Mouse (Mus musculus) heart, postnatal 36 days (tissue): ENCODE results near the gene Trim80. TPM values are rescaled to one million over a fixed set of nuclear protein-coding genes. Genes with fewer than 3 reads are reported as not detected.
A peak's percentile ranks its signal among the peaks of the same experiment; 100 is the strongest.
"Not testable (repeated sequence)": the region's sequence is repeated elsewhere in the genome, so short reads cannot be mapped to it uniquely, and the experiment has no call there.

Experiments
- DNase-seq, 2 experiments: peaks; one replicate each; pipeline ENCODE4 v3.0.0; 2021 to 2022
- intact Hi-C: fragments of 180-260 bp; cut with DNase I; formaldehyde crosslinking; loops from one replicate; pipeline ENCODE4 v1.15.1; 2025
- total RNA-seq, 2 experiments: library from RNA; stranded (reverse); gene quantifications; 2 replicates each; pipeline ENCODE4 v1.2.3; 2021

The Trim80 gene
- total RNA-seq, 2 experiments from 2014 or later, result not detected

DNA sequence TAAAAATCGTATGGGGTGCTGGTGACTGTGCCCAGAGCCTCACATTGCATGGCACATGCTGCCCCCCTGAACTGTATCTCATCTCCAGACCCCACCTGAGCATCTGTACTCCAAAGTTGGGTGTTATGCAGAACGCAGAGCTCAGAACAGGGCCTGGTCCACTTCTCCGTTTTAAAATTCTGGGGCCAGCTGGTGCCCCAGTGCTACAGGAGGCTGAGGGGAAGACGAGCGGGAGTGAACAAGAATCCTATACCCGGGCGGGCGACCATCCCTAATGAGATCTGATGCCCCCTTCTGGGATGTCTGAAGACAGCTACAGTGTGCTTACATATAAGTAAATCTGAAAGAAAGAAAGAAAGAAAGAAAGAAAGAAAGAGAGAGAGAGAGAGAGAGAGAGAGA, 20.6 kb downstream of the Trim80 start:
- intact Hi-C loops, result loop anchor here (10.0 kb wide), 1 partner anchor 256 kb away; no protein-coding TSS in a partner anchor

DNA sequence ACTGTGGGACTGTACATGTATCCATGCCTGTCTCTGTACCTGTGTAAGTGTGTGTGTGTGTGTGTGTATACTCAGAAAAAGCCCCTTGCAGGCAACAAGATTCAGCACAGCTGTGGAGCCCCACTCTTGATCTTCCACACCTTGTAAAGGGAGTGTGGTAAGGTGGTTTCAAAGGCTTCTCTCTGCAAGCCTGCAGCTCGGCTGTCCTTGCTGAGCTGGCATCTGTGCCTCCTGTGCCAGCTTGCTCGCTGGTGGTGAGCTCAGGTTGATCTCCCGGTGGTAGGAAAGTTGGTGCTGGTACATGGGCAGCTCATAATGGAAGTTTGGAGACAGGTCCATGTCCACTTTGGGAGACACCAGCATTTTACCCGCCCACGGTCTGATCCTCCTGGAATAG, 21.5 kb downstream of the Trim80 start:
- intact Hi-C loops, result loop anchor here (10.0 kb wide), 1 partner anchor 257 kb away; no protein-coding TSS in a partner anchor
- no peak for DNase-seq

More for the DNA sequence above, 20.6 kb downstream of the Trim80 start:
- no peak for DNase-seq

DNA sequence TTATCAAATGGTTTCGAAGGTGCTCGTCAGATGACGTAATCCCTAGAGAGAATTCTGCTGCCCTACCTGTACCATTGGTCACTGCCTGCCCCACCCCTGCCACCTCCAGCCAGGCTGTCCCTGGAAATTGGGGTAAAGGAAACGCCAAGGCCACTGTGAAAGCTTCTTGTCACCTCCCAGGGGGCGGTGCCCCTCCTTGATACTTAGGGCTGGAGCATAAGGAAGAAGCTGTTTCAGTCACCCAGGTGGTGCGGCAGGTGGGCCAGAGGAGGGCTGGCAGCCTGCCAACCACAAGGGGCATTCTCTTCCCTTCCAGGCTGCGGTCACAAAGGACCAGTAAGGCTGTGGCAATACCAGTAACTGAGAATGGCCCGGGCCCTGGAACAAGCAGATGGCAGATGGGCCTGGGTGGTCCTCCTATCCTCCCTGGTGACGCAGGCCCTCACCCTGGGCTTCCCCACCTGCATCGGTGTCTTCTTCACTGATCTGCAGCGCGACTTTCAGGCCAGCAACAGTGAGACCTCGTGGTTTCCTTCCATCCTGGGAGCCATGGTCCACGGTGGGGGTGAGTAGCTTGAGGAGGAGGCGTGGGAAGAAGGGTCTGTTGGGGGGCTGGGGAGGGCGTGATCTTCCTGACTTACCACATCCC, 22.0 kb downstream of the Trim80 start, which contains the start of gene Slc16a5:
Gene Slc16a5 (plus strand): TSS at position 232 of the 649 bp plus-strand sequence.
- intact Hi-C loops, result loop anchor here (10.0 kb wide), 1 partner anchor 258 kb away; no protein-coding TSS in a partner anchor
- no peak for DNase-seq

DNA sequence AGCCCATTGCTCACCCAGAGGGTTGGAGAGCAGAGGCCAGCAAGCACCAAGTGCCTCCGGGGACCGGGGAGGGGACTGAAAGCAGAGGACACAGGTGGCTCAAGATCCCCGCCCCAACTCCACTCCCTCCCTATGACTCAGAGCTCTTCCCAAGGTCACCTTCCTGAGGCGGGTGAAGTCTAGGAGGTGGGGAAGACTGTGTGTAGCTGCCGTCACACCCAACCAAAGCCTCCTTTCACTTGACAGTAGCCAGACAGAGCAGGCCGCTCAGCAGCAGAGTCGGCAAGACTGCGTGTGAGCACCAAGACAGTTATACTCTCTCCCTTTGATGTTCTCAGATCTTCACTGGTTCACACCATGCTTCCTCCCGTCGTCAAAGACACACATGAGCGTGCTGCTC, 23.1 kb downstream of the Trim80 start:
- DNase-seq, result no peak
- intact Hi-C loops, result loop anchor here (10.0 kb wide), 1 partner anchor 259 kb away; no protein-coding TSS in a partner anchor

DNA sequence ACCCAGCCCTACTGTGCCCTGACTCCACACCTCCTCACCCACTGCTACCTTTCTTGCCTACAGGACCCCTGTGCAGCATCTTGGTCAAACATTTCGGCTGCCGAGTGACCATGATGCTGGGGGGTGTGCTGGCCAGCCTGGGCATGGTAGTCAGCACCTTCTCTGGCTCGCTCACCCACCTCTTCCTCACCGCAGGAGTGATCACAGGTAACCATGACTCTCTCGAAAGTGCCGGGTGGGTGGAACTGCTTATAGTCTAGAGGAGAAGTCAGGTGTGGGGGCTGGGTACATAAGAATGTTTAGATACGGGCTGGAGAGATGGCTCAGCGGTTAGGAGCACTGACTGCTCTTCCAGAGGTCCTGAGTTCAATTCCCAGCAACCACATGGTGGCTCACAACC, 24.5 kb downstream of the Trim80 start:
- intact Hi-C loops, result loop anchor here (10.0 kb wide), 1 partner anchor 260 kb away; no protein-coding TSS in a partner anchor
- DNase-seq, result no peak

DNA sequence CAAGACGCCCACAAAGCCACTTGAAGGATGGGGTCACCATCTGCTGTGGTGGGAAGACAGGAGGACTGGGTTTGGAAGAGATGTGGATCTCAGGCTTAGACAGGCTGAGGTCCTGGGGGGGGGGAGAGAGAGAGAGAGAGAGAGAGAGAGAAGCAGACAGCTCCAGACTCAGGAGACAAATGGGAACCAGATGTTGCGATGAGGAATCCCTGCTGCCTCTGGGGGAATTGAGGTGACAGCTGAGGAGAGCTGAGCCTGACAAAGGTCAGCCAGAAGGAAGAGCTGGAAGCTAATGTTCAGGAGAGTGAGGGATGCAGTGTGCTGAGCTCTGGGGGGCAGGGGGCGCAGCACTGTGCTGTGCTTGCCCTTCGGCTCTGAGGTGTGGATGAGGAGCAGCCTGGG, 26.9 kb downstream of the Trim80 start:
- intact Hi-C loops, result loop anchor here (10.0 kb wide), 1 partner anchor 262 kb away; no protein-coding TSS in a partner anchor
- DNase-seq, result no peak

DNA sequence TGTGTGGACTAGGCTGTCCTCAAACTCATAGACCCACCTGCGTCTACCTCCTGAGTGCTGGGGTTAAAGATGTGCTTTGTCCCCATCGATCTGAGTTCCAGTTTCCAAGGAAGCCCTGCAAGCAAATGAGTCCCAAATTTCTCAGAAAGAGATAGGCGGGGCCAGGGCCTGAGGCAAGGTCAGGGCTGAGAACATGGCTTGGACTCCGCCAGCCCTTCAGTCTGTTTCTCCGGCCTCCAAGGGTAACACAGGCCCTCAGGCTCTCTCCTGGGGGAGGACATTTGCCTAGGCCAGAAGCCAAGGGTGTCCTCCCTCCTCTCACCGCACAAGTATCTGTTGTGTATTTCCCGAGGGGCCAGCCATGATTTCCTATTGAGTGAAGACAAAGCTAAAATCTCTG, 31.8 kb downstream of the Trim80 start:
- intact Hi-C loops, result no loop called here
- no peak for DNase-seq

DNA sequence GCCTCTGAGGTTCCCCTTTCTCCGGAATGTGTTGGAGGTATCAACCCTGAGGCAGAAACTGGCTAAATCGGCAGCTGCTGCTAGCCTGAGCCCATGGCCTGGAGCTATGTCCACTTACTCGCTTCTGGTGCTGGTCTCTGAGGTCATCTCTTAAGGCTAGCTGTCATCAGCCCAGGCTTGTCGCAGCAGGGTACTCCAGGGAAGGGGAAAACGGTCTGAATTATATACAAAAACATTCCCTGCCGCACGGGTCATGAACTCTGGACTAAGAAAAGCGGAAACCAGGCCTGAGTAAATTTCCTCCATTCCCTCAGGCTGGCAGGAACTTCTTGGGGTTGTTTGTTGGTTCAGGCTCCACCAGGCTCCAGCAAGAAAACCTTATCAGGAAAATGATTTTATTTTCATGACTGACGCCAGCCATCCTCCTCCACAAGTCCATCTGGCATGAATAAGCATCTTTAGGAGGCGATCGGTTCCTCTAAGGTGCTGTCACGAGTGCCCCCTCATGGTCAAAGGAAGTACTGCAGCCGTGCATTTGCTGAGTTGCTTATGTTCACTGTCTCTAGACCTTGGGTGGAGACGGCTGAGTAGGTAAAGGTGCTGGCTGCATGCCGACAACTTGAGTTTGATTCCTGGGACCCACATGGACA, 33.4 kb downstream of the Trim80 start:
- DNase-seq, result peak; percentile 94 to 99
- intact Hi-C loops, result loop anchor here (1.0 kb wide), 2 partner anchors 45 to 115 kb away; no protein-coding TSS in a partner anchor

DNA sequence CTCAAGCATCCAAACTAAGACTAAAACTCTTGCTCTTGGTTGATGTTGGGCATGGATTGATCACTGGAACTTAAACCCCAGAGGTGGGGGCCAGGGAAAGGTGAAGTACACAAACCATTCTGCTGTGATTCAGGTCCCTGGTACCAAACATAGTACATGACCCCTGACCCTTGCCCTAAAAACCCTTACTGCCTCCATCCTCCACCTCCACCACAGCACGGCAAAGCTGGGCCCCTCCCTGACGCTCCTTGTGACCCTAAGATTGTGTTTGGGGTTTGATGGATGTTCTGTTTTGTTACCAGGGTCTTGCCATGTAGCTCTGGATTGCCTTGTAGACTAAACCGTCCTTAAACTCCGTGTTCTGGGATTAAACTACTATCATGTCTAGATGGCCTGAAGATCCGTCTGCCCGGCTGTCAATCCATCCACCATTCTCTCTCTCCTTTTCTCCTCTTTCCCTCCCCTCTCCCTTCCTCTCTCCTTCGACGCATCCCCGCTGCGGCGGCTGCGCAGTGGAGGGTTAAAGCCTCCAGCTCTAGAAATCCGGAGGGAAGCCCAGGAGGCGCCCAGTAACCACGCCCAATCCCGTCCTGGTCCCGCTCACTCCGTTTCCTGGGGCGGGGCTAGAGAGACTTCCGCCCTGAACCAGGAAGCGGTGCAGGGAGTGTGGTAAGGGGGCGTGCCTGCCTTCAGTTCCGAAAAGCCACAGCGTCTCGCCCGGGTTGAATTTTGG, 34.8 kb downstream of the Trim80 start, which contains the start of gene Armc7:
Gene Armc7 (plus strand): TSS at position 643 of the 733 bp plus-strand sequence.
- intact Hi-C loops, result no loop called here
- DNase-seq, result peak; percentile 95 to 96

DNA sequence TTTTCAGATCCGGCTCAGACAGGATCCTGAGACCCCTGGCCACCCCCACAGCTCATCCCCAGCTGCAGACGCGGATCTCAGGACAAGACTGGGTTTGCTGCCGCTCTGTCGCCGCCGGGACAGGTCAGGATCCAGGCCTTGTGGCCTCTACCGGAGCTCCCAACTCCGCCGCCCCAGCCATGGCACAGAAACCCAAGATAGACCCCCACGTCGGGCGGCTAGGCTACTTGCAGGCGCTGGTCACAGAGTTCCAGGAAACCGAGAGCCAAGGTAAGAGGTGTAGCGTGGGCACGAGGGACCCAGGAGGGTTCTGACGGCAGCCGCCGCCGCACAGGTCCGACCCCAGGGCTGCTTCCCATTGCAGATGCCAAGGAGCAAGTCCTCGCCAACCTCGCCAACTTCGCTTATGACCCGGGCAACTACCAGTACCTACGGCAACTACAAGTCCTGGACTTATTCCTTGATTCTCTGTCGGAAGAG, 35.5 kb downstream of the Trim80 start:
- DNase-seq, result no peak
- intact Hi-C loops, result no loop called here

DNA sequence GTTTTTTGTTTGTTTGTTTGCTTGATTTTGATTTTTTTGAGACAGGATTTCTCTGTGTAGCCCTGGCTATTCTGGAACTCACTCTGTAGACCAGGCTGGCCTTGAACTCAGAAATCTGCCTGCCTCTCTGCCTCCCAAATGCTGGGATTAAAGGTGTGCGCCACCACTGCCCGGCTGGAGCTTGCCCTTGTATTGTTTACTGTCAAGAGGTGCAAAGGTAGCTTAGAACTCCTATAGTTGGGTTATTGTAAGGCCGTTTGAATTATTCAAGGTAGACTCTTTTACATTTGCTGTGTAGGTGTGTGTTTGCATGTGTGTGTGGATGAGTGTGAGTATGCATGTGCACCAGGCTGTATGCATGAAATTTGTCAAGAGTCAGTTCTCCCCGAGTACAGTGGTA, 36.3 kb downstream of the Trim80 start:
- intact Hi-C loops, DNase-seq: not testable (repeated sequence)

DNA sequence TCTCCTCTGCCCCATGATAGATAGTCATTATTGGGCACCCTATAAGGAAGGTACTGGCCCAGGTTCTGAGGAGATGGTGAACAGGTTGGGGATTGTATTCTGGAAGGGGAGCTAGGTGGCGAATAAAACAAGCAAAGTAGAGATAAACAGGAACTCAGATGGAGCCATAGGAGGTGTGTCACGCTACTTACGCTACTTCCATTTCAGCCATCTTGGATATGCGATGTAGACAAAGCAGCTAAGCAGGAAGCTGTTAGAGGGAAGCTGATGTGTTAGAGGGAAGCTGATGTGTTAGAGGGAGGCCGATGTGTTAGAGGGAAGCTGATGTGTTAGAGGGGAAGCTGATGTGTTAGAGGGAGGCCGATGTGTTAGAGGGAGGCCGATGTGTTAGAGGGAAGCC, 37.0 kb downstream of the Trim80 start:
- DNase-seq, intact Hi-C loops: not testable (repeated sequence)

DNA sequence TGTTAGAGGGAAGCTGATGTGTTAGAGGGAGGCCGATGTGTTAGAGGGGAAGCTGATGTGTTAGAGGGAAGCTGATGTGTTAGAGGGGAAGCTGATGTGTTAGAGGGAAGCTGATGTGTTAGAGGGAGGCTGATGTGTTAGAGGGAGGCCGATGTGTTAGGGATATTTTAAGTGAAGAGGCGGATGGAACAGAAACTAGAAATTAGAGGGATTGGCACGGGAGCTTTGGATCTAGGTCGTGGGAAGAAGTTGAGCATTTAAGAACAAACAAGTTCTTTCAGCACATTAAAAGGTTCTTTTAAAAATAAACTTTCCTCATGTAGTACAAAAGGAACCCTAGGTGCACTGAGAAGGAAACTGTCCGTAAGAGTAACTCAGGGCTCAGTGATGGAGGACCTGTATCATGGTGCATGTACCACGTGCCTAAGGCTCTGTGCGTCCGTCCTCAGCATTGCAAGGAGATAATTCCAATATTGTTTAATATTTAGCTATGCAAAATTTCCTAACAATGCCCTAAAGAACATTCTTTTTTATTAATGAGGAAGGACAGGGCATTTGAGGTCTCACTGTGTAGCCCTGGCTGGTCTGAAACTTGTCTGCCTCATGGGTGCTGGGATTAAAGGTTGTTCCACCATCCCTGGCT, 38.1 kb downstream of the Trim80 start:
- intact Hi-C loops, result no loop called here
- DNase-seq, result no peak

DNA sequence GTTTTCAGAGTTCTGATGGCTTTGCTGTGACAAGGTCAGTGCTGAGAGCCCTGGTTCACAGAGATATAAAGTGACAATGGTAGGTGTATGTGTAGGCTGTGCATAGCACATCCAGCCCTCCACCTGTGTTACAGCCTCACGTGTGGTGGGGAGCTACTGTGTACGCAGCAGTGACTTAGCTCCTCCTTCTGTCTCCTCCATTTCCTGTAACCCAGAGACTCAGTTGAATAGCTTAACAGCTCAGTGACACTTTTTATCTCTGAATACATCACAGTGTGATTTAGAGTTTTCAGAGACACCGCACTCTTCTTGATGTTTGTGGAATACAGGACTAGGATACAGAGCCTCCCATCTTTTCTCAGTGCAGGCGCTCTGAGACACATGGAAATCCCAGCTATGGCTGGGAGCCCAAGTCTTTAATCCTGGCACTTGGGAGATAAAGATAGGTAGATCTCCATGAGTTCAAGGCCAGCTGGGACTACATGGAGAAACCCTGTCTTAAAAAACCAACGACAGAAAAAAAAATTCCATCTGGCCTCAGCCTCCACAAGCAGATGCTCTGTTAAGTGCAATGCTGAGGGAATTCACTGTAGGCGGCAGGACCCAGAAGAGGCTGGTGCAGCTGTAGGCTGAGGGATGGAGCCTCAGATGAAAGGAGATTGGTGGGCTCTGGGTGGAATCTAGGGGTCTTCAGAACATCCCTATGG, 41.4 kb downstream of the Trim80 start:
- DNase-seq, result no peak
- intact Hi-C loops, result loop anchor here (5.0 kb wide), 2 partner anchors 131 to 241 kb away; partner anchors contain the start of gene Mif4gd

DNA sequence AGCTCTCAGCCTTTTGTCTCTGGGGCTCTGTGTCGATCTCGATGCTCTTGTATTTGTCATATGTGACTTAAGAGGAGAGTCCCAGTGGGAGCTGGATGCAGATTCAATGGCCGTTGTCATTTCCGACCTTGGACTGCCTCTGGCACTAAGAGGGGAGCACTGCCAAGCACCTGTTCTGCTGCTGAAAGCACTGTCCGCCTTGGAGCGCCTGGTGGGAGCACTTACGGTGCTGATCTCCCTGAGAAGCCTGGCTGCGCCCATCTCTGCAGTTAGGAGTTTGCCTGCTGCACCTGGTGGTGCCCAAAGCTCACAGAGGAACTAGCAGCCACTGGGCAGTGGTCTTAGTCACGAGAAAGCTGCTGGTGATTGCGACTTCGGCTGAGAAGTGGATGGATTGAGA, 42.9 kb downstream of the Trim80 start:
- no peak for DNase-seq
- intact Hi-C loops, result loop anchor here (5.0 kb wide), 2 partner anchors 129 to 239 kb away; partner anchors contain the start of gene Mif4gd

DNA sequence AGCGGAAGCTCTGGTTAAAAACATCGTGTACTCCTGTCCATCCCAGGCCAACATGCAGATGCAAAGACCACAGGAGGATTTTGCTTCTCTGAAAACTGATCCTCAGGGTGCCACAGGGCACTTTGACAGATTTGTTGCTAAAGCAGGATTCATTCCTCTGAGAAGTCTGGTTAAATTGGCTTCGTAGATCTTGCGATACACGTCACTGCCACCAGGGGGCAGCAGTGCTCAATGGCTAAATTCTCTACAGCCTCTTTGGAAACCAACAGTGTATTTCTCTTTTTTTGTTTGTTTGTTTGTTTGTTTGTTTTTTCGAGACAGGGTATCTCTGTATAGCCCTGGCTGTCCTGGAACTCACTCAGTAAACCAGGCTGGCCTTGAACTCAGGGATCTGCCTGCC, 43.4 kb downstream of the Trim80 start:
- DNase-seq, result peak; percentile 79 to 88
- intact Hi-C loops, result loop anchor here (5.0 kb wide), 2 partner anchors 129 to 239 kb away; partner anchors contain the start of gene Mif4gd

DNA sequence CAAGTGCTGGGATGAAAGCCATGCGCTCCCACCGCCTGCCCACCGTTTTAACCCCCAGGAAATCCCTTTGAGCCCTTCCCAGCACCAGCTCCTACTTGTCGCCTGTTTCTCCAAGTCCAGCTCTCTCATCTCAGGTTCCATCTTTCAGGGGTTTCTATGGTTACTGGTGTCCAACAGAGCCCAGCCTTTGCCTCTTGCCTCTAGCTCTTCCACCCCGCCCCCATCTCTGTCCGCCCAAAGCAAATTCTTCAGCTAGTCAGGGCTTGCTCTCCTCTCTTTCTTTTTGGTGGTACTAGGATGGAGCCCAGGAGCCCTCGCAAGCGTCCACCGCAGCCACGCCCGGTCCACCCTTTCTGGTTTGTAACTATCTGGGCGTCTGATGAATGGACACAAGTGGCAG, 44.8 kb downstream of the Trim80 start:
- intact Hi-C loops, result loop anchor here (5.0 kb wide), 1 partner anchor 117 kb away; the partner anchor contains the start of genes Gga3 and Mrps7
- no peak for DNase-seq

DNA sequence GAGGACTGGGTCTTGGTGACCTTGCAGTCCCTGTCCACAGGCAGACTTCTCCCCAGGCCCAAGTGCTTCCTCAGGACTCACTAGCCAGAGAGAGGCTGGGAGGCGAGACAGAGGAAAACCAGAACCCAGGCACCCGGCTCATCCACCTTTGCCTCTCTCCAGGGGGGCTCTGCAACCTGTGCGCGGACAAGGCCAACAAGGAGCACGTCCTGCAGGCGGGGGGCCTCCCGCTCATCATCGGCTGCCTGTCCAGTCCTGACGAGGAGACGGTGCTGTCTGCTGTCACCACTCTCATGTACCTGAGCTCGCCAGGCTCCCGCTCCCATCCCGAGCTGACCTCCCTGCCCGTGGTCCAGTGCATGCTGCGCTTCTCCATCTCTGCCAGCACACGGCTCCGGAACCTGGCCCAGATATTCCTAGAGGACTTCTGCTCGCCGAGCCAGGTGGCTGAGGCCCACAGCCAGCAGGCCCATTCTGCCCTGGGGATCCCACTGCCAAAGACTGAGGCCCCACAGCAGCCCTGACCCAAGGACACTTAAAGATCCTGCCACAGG, 48.3 kb downstream of the Trim80 start:
- intact Hi-C loops, result loop anchor here (5.0 kb wide), 1 partner anchor 114 kb away; the partner anchor contains the start of genes Gga3 and Mrps7

More for the DNA sequence above, 48.3 kb downstream of the Trim80 start:
- no peak for DNase-seq
